Mouse (Mus musculus): ENCODE measurements at regions not wholly inside any gene's neighbourhood (a gene's known extent, or its start where the extent isn't known, plus 50 kb on each side); places are given as distances from the start of the nearest gene placed in this dataset.

GRCm38 (mm10) chr2:51431564-51431963, 195.7 kb upstream of the Tas2r134 start:
- no peak overlapping the region for H3K4me3 ChIP-seq (replicated peaks; ENCODE audit: low read length)

GRCm38 (mm10) chr2:51429716-51430115, 197.6 kb upstream of the Tas2r134 start:
- H3K27me3 ChIP-seq (replicated peaks; ENCODE audit: control insufficient read depth, insufficient read depth, low read length) = no peaks in the 10 kb centered on the region
- H3K4me1 ChIP-seq (replicated peaks; ENCODE audit: control insufficient read depth, insufficient read depth, low read length) = no peaks in the 10 kb centered on the region
- 59% methylated on average over 5 of the region's 5 CpGs for WGBS
- ATAC-seq = no peak
- no peaks in the 10 kb centered on the region for H3K36me3 ChIP-seq (ENCODE audit: control insufficient read depth, insufficient read depth)
- H3K9me3 ChIP-seq (ENCODE audit: control insufficient read depth, low read length) = no peaks in the 10 kb centered on the region
- no peak overlapping the region for H3K4me2 ChIP-seq (ENCODE audit: low read length)
- no peak overlapping the region for H3K27ac ChIP-seq (ENCODE audit: low read length)
- no peak overlapping the region for H3K9ac ChIP-seq (replicated peaks; ENCODE audit: low read depth, low read length)
- no peak overlapping the region for H3K4me3 ChIP-seq (replicated peaks; ENCODE audit: low read length)

More at GRCm38 (mm10) chr2:51431564-51431963, 195.7 kb upstream of the Tas2r134 start:
- no peaks in the 10 kb centered on the region for H3K9me3 ChIP-seq (ENCODE audit: control insufficient read depth, low read length)
- H3K27me3 ChIP-seq (replicated peaks; ENCODE audit: control insufficient read depth, insufficient read depth, low read length) = no peaks in the 10 kb centered on the region
- WGBS = 80% methylated on average over 3 of the region's 3 CpGs
- H3K9ac ChIP-seq (replicated peaks; ENCODE audit: low read depth, low read length) = no peak overlapping the region
- H3K4me1 ChIP-seq (replicated peaks; ENCODE audit: control insufficient read depth, insufficient read depth, low read length) = no peaks in the 10 kb centered on the region
- H3K4me2 ChIP-seq (ENCODE audit: low read length) = no peak overlapping the region
- no peak for ATAC-seq
- H3K27ac ChIP-seq (ENCODE audit: low read length) = no peak overlapping the region
- no peaks in the 10 kb centered on the region for H3K36me3 ChIP-seq (ENCODE audit: control insufficient read depth, insufficient read depth)

- WGBS = 71% methylated on average over 6 of the region's 6 CpGs
- Histone ChIP-seq H3K4me3 (replicated peaks; ENCODE audit: low read length) (no peak overlapping the region), H3K4me2 (ENCODE audit: low read length) (no peak overlapping the region), H3K36me3 (ENCODE audit: control insufficient read depth, insufficient read depth) (no peaks in the 10 kb centered on the region), H3K9me3 (ENCODE audit: control insufficient read depth, low read length) (no peaks in the 10 kb centered on the region), H3K9ac (replicated peaks; ENCODE audit: low read depth, low read length) (no peak overlapping the region), H3K27me3 (replicated peaks; ENCODE audit: control insufficient read depth, insufficient read depth, low read length) (no peaks in the 10 kb centered on the region), H3K4me1 (replicated peaks; ENCODE audit: control insufficient read depth, insufficient read depth, low read length) (peaks cover 4% of the 10 kb centered on the region), H3K27ac (ENCODE audit: low read length) (no peak overlapping the region)
- no peak for ATAC-seq
Observed at GRCm38 (mm10) chr2:51422442-51422841, 204.9 kb upstream of the Tas2r134 start.

GRCm38 (mm10) chr2:51417908-51418690, 209.2 kb upstream of the Tas2r134 start:
- H3K4me1 ChIP-seq (replicated peaks; ENCODE audit: control insufficient read depth, insufficient read depth, low read length) = peaks cover 4% of the 10 kb centered on the region
- no peak overlapping the region for H3K9ac ChIP-seq (replicated peaks; ENCODE audit: low read depth, low read length)
- no peak overlapping the region for H3K27ac ChIP-seq (ENCODE audit: low read length)
- no peaks in the 10 kb centered on the region for H3K36me3 ChIP-seq (ENCODE audit: control insufficient read depth, insufficient read depth)
- ATAC-seq = peak; percentile 54
- no peaks in the 10 kb centered on the region for H3K27me3 ChIP-seq (replicated peaks; ENCODE audit: control insufficient read depth, insufficient read depth, low read length)
- 48% methylated on average over 10 of the region's 10 CpGs for WGBS
- H3K4me2 ChIP-seq (ENCODE audit: low read length) = no peak overlapping the region
- H3K9me3 ChIP-seq (ENCODE audit: control insufficient read depth, low read length) = no peaks in the 10 kb centered on the region
- no peak overlapping the region for H3K4me3 ChIP-seq (replicated peaks; ENCODE audit: low read length)

GRCm38 (mm10) chr2:51388390-51388789, 238.9 kb upstream of the Tas2r134 start:
- H3K36me3 ChIP-seq (ENCODE audit: control insufficient read depth, insufficient read depth) = no peaks in the 10 kb centered on the region
- no peaks in the 10 kb centered on the region for H3K4me1 ChIP-seq (replicated peaks; ENCODE audit: control insufficient read depth, insufficient read depth, low read length)
- H3K9me3 ChIP-seq (ENCODE audit: control insufficient read depth, low read length) = no peaks in the 10 kb centered on the region
- H3K4me2 ChIP-seq (ENCODE audit: low read length) = no peak overlapping the region
- WGBS = 70% methylated on average over 9 of the region's 9 CpGs
- H3K9ac ChIP-seq (replicated peaks; ENCODE audit: low read depth, low read length) = no peak overlapping the region
- no peak overlapping the region for H3K4me3 ChIP-seq (replicated peaks; ENCODE audit: low read length)
- H3K27ac ChIP-seq (ENCODE audit: low read length) = no peak overlapping the region
- ATAC-seq = peak; percentile 65; the same call in 1 of the 2 replicates
- no peaks in the 10 kb centered on the region for H3K27me3 ChIP-seq (replicated peaks; ENCODE audit: control insufficient read depth, insufficient read depth, low read length)

GRCm38 (mm10) chr2:51387136-51387535, 238.2 kb upstream of the Rnd3 start:
- ATAC-seq = no peak
- no peak overlapping the region for H3K27ac ChIP-seq (ENCODE audit: low read length)
- no peak overlapping the region for H3K4me2 ChIP-seq (ENCODE audit: low read length)
- no peak overlapping the region for H3K4me3 ChIP-seq (replicated peaks; ENCODE audit: low read length)
- WGBS = 67% methylated on average over 1 of the region's 1 CpGs
- H3K9me3 ChIP-seq (ENCODE audit: control insufficient read depth, low read length) = no peaks in the 10 kb centered on the region
- H3K4me1 ChIP-seq (replicated peaks; ENCODE audit: control insufficient read depth, insufficient read depth, low read length) = no peaks in the 10 kb centered on the region
- H3K36me3 ChIP-seq (ENCODE audit: control insufficient read depth, insufficient read depth) = no peaks in the 10 kb centered on the region
- H3K9ac ChIP-seq (replicated peaks; ENCODE audit: low read depth, low read length) = no peak overlapping the region
- H3K27me3 ChIP-seq (replicated peaks; ENCODE audit: control insufficient read depth, insufficient read depth, low read length) = no peaks in the 10 kb centered on the region

- no peak overlapping the region for H3K4me3 ChIP-seq (replicated peaks; ENCODE audit: low read length)
- H3K27ac ChIP-seq (ENCODE audit: low read length) = no peak overlapping the region
- H3K36me3 ChIP-seq (ENCODE audit: control insufficient read depth, insufficient read depth) = no peaks in the 10 kb centered on the region
- no peaks in the 10 kb centered on the region for H3K4me1 ChIP-seq (replicated peaks; ENCODE audit: control insufficient read depth, insufficient read depth, low read length)
- 91% methylated on average over 4 of the region's 4 CpGs for WGBS
- no peaks in the 10 kb centered on the region for H3K9me3 ChIP-seq (ENCODE audit: control insufficient read depth, low read length)
- no peaks in the 10 kb centered on the region for H3K27me3 ChIP-seq (replicated peaks; ENCODE audit: control insufficient read depth, insufficient read depth, low read length)
- no peak overlapping the region for H3K9ac ChIP-seq (replicated peaks; ENCODE audit: low read depth, low read length)
- ATAC-seq = no peak
- no peak overlapping the region for H3K4me2 ChIP-seq (ENCODE audit: low read length)
Observed at GRCm38 (mm10) chr2:51376597-51376996, 227.7 kb upstream of the Rnd3 start.

GRCm38 (mm10) chr2:51374636-51375035, 225.7 kb upstream of the Rnd3 start:
- H3K9ac ChIP-seq (replicated peaks; ENCODE audit: low read depth, low read length) = no peak overlapping the region
- no peak for ATAC-seq
- no peak overlapping the region for H3K4me2 ChIP-seq (ENCODE audit: low read length)
- H3K4me1 ChIP-seq (replicated peaks; ENCODE audit: control insufficient read depth, insufficient read depth, low read length) = no peaks in the 10 kb centered on the region
- H3K27ac ChIP-seq (ENCODE audit: low read length) = no peak overlapping the region
- H3K27me3 ChIP-seq (replicated peaks; ENCODE audit: control insufficient read depth, insufficient read depth, low read length) = no peaks in the 10 kb centered on the region
- H3K9me3 ChIP-seq (ENCODE audit: control insufficient read depth, low read length) = no peaks in the 10 kb centered on the region
- no peaks in the 10 kb centered on the region for H3K36me3 ChIP-seq (ENCODE audit: control insufficient read depth, insufficient read depth)
- no peak overlapping the region for H3K4me3 ChIP-seq (replicated peaks; ENCODE audit: low read length)
- 90% methylated on average over 6 of the region's 6 CpGs for WGBS

- Histone ChIP-seq H3K9ac (replicated peaks; ENCODE audit: low read depth, low read length) (no peak overlapping the region), H3K4me3 (replicated peaks; ENCODE audit: low read length) (no peak overlapping the region), H3K27me3 (replicated peaks; ENCODE audit: control insufficient read depth, insufficient read depth, low read length) (no peaks in the 10 kb centered on the region), H3K36me3 (ENCODE audit: control insufficient read depth, insufficient read depth) (no peaks in the 10 kb centered on the region), H3K9me3 (ENCODE audit: control insufficient read depth, low read length) (no peaks in the 10 kb centered on the region), H3K4me1 (replicated peaks; ENCODE audit: control insufficient read depth, insufficient read depth, low read length) (no peaks in the 10 kb centered on the region), H3K27ac (ENCODE audit: low read length) (no peak overlapping the region), H3K4me2 (ENCODE audit: low read length) (no peak overlapping the region)
- WGBS = 91% methylated on average over 3 of the region's 3 CpGs
- ATAC-seq = no peak
Observed at GRCm38 (mm10) chr2:51372771-51373170, 223.9 kb upstream of the Rnd3 start.

Measured in forebrain, embryonic 16.5 days (tissue).